Mouse (Mus musculus): Measurements from ENCODE around the gene Cnnm2. TPM values are rescaled to one million over a fixed set of nuclear protein-coding genes. Genes with fewer than 3 reads are reported as not detected.
A peak's percentile ranks its signal among the peaks of the same experiment; 100 is the strongest.

Gene Cnnm2
- polyA plus RNA-seq, 1 experiment from 2014 or later, result 3.9 TPM

DNA sequence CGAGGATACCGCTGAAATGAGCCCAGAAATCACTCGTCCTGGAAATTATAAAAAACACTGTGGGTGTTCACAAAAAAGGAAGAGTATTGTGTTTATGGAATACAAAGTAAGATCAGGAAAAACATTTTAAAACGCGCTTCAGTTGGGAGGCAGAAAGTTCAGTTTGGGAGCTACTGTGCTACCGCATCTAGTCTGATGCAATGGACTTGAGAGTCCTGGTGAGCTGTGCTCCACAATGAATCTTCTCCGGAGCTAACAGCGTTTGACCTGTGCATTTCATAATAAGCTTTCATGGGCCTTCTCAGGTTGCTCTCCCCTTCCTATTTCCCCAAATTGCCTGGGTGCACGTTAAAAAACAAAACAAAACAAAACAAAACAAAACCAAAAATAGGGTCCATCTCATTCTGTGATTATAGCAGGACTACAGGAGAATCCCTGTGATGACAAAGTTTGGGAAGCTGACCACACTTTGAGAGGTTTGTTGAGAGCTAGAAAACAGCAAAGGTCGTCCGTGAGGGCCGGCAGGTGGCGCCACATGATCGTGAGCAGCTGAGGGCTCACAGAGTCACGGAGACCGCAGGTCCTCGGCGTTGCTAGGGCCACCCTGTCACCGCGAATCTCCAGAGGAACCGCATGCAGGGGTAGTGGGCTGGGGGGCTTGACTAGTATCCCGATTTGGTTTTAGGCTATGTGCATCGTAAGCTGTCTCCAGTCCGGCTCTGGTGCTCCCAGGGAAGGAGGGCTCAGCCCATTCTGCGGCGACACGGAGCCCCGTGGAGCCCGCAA, 828 bp upstream of the Cnnm2 start:
- 17% methylated on average over 29 of the region's 29 CpGs for whole genome bisulfite sequencing
- Histone ChIP-seq H3K36me3 (no peaks in the 10 kb centered on the region), H3K4me3 (peak overlapping the region; percentile 91), H3K4me2 (peak overlapping the region; percentile 91), H3K27ac (ENCODE audit: poor library complexity, severe bottlenecking) (peak overlapping the region; percentile 36; the same call in 1 of the 2 replicates), H3K9ac (peak overlapping the region; percentile 1; the same call in 1 of the 2 replicates), H3K9me3 (replicated peaks) (no peaks in the 10 kb centered on the region), H3K4me1 (replicated peaks) (peaks cover 20% of the 10 kb centered on the region), H3K27me3 (replicated peaks) (peaks cover under 1% of the 10 kb centered on the region; the same call in 1 of the 2 replicates)
- peak; percentile 75 for ATAC-seq (ENCODE audit: insufficient number of reproducible peaks, low FRiP score)

DNA sequence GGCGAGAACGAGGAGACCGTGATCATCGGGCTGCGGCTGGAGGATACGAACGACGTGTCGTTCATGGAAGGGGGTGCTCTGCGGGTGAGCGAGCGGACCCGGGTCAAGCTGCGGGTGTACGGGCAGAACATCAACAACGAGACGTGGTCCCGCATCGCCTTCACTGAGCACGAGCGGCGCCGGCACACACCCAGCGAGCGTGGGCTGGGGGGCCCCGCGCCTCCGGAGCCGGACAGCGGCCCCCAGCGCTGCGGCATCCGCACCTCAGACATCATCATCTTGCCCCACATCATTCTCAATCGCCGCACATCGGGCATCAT, 535 bp downstream of the Cnnm2 start:
- Histone ChIP-seq H3K9me3 (replicated peaks) (no peaks in the 10 kb centered on the region), H3K27me3 (replicated peaks) (no peaks in the 10 kb centered on the region; the same call in 1 of the 2 replicates), H3K4me1 (replicated peaks) (peaks cover 20% of the 10 kb centered on the region), H3K27ac (ENCODE audit: poor library complexity, severe bottlenecking) (peak overlapping the region; percentile 44; the same call in 1 of the 2 replicates), H3K9ac (peak overlapping the region; percentile 87), H3K4me3 (peak overlapping the region; percentile 91), H3K4me2 (peak overlapping the region; percentile 91), H3K36me3 (no peaks in the 10 kb centered on the region)
- WGBS, result under 1% methylated on average over 36 of the region's 36 CpGs
- no peak for ATAC-seq (ENCODE audit: insufficient number of reproducible peaks, low FRiP score)

- Histone ChIP-seq H3K4me2 (peak overlapping the region; percentile 91), H3K36me3 (no peaks in the 10 kb centered on the region), H3K27ac (ENCODE audit: poor library complexity, severe bottlenecking) (no peak overlapping the region), H3K4me1 (replicated peaks) (peaks cover 20% of the 10 kb centered on the region), H3K9me3 (replicated peaks) (no peaks in the 10 kb centered on the region), H3K27me3 (replicated peaks) (no peaks in the 10 kb centered on the region; the same call in 1 of the 2 replicates), H3K4me3 (peak overlapping the region; percentile 91), H3K9ac (peak overlapping the region; percentile 87)
- no peak for ATAC-seq (ENCODE audit: insufficient number of reproducible peaks, low FRiP score)
- under 1% methylated on average over 50 of the region's 50 CpGs for WGBS
These were observed 1.0 kb downstream of the Cnnm2 start for GRCm38 (mm10) chr19:46762291-46762991.

DNA sequence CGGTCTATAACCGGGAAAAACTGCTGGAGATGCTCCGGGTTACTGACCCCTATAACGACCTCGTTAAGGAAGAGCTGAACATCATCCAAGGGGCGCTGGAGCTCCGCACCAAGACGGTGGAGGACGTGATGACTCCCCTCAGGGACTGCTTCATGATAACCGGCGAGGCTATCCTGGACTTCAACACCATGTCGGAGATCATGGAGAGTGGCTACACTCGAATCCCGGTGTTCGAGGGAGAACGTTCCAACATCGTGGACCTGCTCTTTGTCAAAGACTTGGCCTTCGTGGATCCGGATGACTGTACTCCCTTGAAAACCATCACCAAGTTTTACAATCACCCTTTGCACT, 1.6 kb downstream of the Cnnm2 start:
- H3K9ac ChIP-seq, result peak overlapping the region; percentile 87
- no peaks in the 10 kb centered on the region; the same call in 1 of the 2 replicates for H3K27me3 ChIP-seq (replicated peaks)
- H3K27ac ChIP-seq (ENCODE audit: poor library complexity, severe bottlenecking), result no peak overlapping the region
- H3K4me2 ChIP-seq, result peak overlapping the region; percentile 91
- peaks cover 20% of the 10 kb centered on the region for H3K4me1 ChIP-seq (replicated peaks)
- WGBS, result under 1% methylated on average over 19 of the region's 19 CpGs
- no peaks in the 10 kb centered on the region for H3K36me3 ChIP-seq
- no peaks in the 10 kb centered on the region for H3K9me3 ChIP-seq (replicated peaks)
- ATAC-seq (ENCODE audit: insufficient number of reproducible peaks, low FRiP score), result no peak
- H3K4me3 ChIP-seq, result peak overlapping the region; percentile 91

DNA sequence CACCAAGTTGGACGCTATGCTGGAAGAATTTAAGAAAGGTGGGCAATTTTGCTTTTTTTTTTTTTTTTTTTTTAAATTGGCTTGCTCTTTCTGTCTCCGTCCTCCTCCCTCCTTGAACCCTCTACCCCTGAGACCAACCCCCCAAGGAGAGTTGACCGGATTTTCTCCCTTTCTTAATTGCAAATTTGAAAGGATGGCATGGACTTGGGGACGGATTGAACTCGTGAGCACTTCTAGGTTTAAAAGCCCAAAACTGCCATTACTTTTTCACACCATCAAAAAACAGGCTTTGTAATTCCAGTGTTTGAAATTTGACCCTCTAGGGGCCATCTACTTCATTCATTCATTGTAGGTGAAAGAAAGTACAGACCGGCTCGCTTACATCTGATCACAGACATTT, 2.0 kb downstream of the Cnnm2 start:
- WGBS, result 29% methylated on average over 7 of the region's 7 CpGs
- H3K9ac ChIP-seq, result no peak overlapping the region; the same call in 1 of the 2 replicates
- no peaks in the 10 kb centered on the region for H3K36me3 ChIP-seq
- H3K9me3 ChIP-seq (replicated peaks), result no peaks in the 10 kb centered on the region
- no peaks in the 10 kb centered on the region; the same call in 1 of the 2 replicates for H3K27me3 ChIP-seq (replicated peaks)
- peaks cover 20% of the 10 kb centered on the region for H3K4me1 ChIP-seq (replicated peaks)
- H3K27ac ChIP-seq (ENCODE audit: poor library complexity, severe bottlenecking), result no peak overlapping the region
- H3K4me2 ChIP-seq, result peak overlapping the region; percentile 91
- H3K4me3 ChIP-seq, result peak overlapping the region; percentile 91
- ATAC-seq (ENCODE audit: insufficient number of reproducible peaks, low FRiP score), result no peak

DNA sequence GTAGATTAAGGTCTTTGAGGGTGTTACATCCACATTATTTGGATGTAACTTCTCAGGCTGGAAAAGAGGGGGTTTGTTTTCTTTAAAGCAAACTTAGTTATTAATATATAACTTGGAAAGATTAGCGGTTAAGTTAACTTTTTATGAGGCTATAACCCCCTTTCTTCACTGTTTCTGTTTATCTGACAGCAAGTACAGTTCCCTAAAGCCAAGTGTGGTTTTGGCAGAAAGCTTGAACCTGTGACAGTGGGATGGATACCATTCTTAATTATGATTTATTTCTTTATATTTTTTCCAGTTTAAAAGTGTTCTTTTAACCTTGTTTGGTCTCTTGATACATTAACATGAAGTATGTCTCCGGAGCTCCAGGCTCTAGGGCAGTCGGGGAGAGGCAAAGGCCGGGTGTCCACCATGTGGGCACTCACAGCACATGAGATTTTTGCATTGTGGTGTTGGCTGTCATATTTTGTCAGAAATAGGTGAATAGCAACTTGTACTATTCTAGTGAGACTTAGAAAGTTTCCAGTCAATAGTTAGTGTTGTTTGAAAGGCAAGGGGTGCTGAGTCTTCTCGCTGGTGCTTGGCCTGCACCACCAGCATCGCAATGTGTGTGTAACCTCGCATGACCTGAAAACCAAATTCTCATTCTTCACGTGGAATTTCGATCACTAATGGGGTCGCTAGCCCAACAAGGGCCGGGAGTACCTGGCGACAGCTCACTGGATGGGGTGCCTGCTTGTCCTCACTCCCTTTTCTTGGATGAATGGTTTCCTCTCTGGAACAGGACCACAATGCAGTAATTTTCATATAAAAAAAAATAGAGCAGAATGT, 2.8 kb downstream of the Cnnm2 start:
- WGBS, result 70% methylated on average over 12 of the region's 12 CpGs

GRCm38 (mm10) chr19:46764763-46765117, 3.3 kb downstream of the Cnnm2 start:
- H3K36me3 ChIP-seq, result no peaks in the 10 kb centered on the region
- H3K4me1 ChIP-seq (replicated peaks), result peaks cover 14% of the 10 kb centered on the region
- no peak overlapping the region for H3K27ac ChIP-seq (ENCODE audit: poor library complexity, severe bottlenecking)
- WGBS, result 78% methylated on average over 9 of the region's 9 CpGs
- no peak overlapping the region for H3K9ac ChIP-seq
- H3K9me3 ChIP-seq (replicated peaks), result no peaks in the 10 kb centered on the region
- H3K4me2 ChIP-seq, result peak overlapping the region; percentile 21; the same call in 1 of the 2 replicates
- ATAC-seq (ENCODE audit: insufficient number of reproducible peaks, low FRiP score), result no peak
- H3K27me3 ChIP-seq (replicated peaks), result no peaks in the 10 kb centered on the region; the same call in 1 of the 2 replicates
- H3K4me3 ChIP-seq, result no peak overlapping the region

More for the DNA sequence above, 2.8 kb downstream of the Cnnm2 start:
- Histone ChIP-seq H3K36me3 (no peaks in the 10 kb centered on the region), H3K9ac (no peak overlapping the region), H3K9me3 (replicated peaks) (no peaks in the 10 kb centered on the region), H3K4me2 (peak overlapping the region; percentile 27), H3K27ac (ENCODE audit: poor library complexity, severe bottlenecking) (no peak overlapping the region), H3K4me3 (no peak overlapping the region), H3K4me1 (replicated peaks) (peaks cover 14% of the 10 kb centered on the region), H3K27me3 (replicated peaks) (no peaks in the 10 kb centered on the region; the same call in 1 of the 2 replicates)
- no peak for ATAC-seq (ENCODE audit: insufficient number of reproducible peaks, low FRiP score)

GRCm38 (mm10) chr19:46766125-46766524, 4.7 kb downstream of the Cnnm2 start:
- peaks cover 17% of the 10 kb centered on the region for H3K4me1 ChIP-seq (replicated peaks)
- no peaks in the 10 kb centered on the region; the same call in 1 of the 2 replicates for H3K27me3 ChIP-seq (replicated peaks)
- no peaks in the 10 kb centered on the region for H3K9me3 ChIP-seq (replicated peaks)
- no peak overlapping the region for H3K27ac ChIP-seq (ENCODE audit: poor library complexity, severe bottlenecking)
- H3K36me3 ChIP-seq, result no peaks in the 10 kb centered on the region
- ATAC-seq (ENCODE audit: insufficient number of reproducible peaks, low FRiP score), result no peak
- no peak overlapping the region for H3K9ac ChIP-seq
- WGBS, result 76% methylated on average over 5 of the region's 5 CpGs
- no peak overlapping the region for H3K4me3 ChIP-seq
- H3K4me2 ChIP-seq, result no peak overlapping the region

DNA sequence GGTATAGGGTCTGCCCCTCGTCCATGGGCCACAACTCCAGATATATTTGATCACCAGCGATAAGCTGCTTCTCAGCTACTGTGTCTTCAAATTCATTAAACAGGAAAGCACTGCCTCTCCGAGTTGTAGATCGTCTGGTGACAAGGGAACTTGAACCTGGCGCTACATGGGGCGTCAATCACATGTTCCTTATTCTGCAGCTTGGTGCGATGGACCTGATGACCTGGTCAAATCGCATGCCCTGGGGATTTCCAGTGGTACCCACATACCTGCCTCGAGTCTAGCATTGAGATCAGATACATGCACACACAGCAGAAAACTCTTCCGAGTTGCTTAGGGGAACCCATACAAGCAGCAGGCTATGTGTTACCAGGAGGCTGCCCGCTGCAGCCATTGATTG, 8.4 kb downstream of the Cnnm2 start:
- no peaks in the 10 kb centered on the region for H3K9me3 ChIP-seq (replicated peaks)
- WGBS, result 82% methylated on average over 11 of the region's 11 CpGs
- no peak for ATAC-seq (ENCODE audit: insufficient number of reproducible peaks, low FRiP score)
- 0 out of 2 replicates have a peak, but pooled peaks cover 5% of the 10 kb centered on the region for H3K4me1 ChIP-seq (replicated peaks)
- H3K27me3 ChIP-seq (replicated peaks), result no peaks in the 10 kb centered on the region
- H3K4me3 ChIP-seq, result no peak overlapping the region
- no peaks in the 10 kb centered on the region for H3K36me3 ChIP-seq
- H3K27ac ChIP-seq (ENCODE audit: poor library complexity, severe bottlenecking), result no peak overlapping the region
- H3K4me2 ChIP-seq, result no peak overlapping the region
- no peak overlapping the region for H3K9ac ChIP-seq

DNA sequence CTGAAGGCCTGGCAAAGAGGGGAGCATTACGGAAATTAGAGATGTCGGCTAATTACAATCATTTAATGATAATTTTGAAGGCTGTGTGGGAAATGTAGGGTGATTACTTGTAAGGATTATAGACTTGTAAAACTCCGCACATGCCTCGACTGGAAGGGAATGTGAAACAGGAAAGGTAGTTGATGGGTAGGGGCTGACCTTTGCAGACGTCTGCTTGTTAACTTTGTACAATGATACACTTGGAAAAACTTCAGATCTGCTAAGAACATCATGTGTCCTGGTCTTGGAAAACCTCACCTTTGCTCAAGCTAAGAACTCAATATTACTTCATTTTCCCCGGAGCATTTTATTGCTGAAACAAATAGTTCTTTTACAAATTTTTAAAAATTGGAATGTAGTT, 10.4 kb downstream of the Cnnm2 start:
- Histone ChIP-seq H3K36me3 (no peaks in the 10 kb centered on the region), H3K27me3 (replicated peaks) (no peaks in the 10 kb centered on the region), H3K4me2 (no peak overlapping the region), H3K4me3 (no peak overlapping the region), H3K9ac (no peak overlapping the region), H3K27ac (ENCODE audit: poor library complexity, severe bottlenecking) (no peak overlapping the region), H3K9me3 (replicated peaks) (no peaks in the 10 kb centered on the region), H3K4me1 (replicated peaks) (0 out of 2 replicates have a peak, but pooled peaks cover 5% of the 10 kb centered on the region)
- 79% methylated on average over 6 of the region's 6 CpGs for WGBS
- no peak for ATAC-seq (ENCODE audit: insufficient number of reproducible peaks, low FRiP score)

- ATAC-seq (ENCODE audit: insufficient number of reproducible peaks, low FRiP score), result no peak
- H3K27ac ChIP-seq (ENCODE audit: poor library complexity, severe bottlenecking), result no peak overlapping the region
- H3K9me3 ChIP-seq (replicated peaks), result no peaks in the 10 kb centered on the region
- H3K4me3 ChIP-seq, result no peak overlapping the region
- no peaks in the 10 kb centered on the region for H3K36me3 ChIP-seq
- no peak overlapping the region for H3K9ac ChIP-seq
- no peaks in the 10 kb centered on the region for H3K27me3 ChIP-seq (replicated peaks)
- WGBS, result 67% methylated on average over 5 of the region's 5 CpGs
- no peak overlapping the region for H3K4me2 ChIP-seq
- H3K4me1 ChIP-seq (replicated peaks), result 0 out of 2 replicates have a peak, but pooled peaks cover 3% of the 10 kb centered on the region
These were observed 15.0 kb downstream of the Cnnm2 start for GRCm38 (mm10) chr19:46776391-46776790.
